Mouse (Mus musculus) CH12.LX (cell line): Measurements from ENCODE around the gene Tmc4. TPM values are rescaled to one million over a fixed set of nuclear protein-coding genes. Genes with fewer than 3 reads are reported as not detected.
"Not testable (repeated sequence)": the region's sequence is repeated elsewhere in the genome, so short reads cannot be mapped to it uniquely, and the experiment has no call there.

Source experiments
- DNase-seq: peaks from one replicate; pipeline ENCODE4 v3.0.0-alpha.2; 2013; ENCODE audit errors: extremely low read depth
- H3K27ac ChIP-seq: 2 replicates; pipeline ENCODE4 v1.5.1; 2012; ENCODE audit warnings: low read depth, mild to moderate bottlenecking, control low read depth, moderate library complexity; ENCODE audit not compliant: insufficient read depth
- H3K27me3 ChIP-seq: replicated peaks from 2 replicates; pipeline ENCODE3; 2012; ENCODE audit warnings: inconsistent platforms
- H3K36me3 ChIP-seq, 2 experiments: replicated peaks in 1 of 2; 2 replicates each; pipeline versions ENCODE3 to v1.6.1; 2012; ENCODE audit warnings: inconsistent platforms in 1 of 2, low read length in 1 of 2, mild to moderate bottlenecking in 1 of 2, mixed read lengths in 1 of 2, moderate library complexity in 1 of 2; ENCODE audit not compliant: control insufficient read depth in 1 of 2, insufficient read depth in 1 of 2
- H3K4me1 ChIP-seq, 2 experiments: 2 replicates each; pipeline ENCODE4 v1.6.1; 2012; ENCODE audit warnings: inconsistent platforms in 1 of 2, moderate library complexity in 1 of 2; ENCODE audit not compliant: insufficient read depth in 2 of 2, control insufficient read depth in 1 of 2
- H3K4me2 ChIP-seq: 2 replicates; pipeline ENCODE4 v1.6.1; 2012; ENCODE audit warnings: low read depth, mild to moderate bottlenecking, control low read depth; ENCODE audit not compliant: poor library complexity, insufficient read depth, severe bottlenecking
- H3K4me3 ChIP-seq, 3 experiments: fragments of 150-350 bp in 1 of 3; sonication (generic) in 1 of 3; replicated peaks in 1 of 3; 2 replicates each; pipeline versions ENCODE3 to v1.5.1; 2011 to 2012; ENCODE audit warnings: low read depth in 2 of 3, low read length in 2 of 3, mild to moderate bottlenecking in 2 of 3, moderate library complexity in 2 of 3, control low read depth in 1 of 3, improper control_type of control experiment in 1 of 3, inconsistent platforms in 1 of 3, mixed read lengths in 1 of 3; ENCODE audit not compliant: poor library complexity in 1 of 3
- H3K79me2 ChIP-seq: replicated peaks from 2 replicates; pipeline ENCODE4 v1.6.1; 2012; ENCODE audit warnings: mild to moderate bottlenecking, moderate library complexity; ENCODE audit not compliant: control insufficient read depth, poor library complexity, insufficient read depth, severe bottlenecking; ENCODE audit errors: extremely low read depth
- H3K9ac ChIP-seq: 2 replicates; pipeline ENCODE4 v1.6.1; 2012; ENCODE audit warnings: low read depth, mild to moderate bottlenecking, control low read depth, moderate library complexity; ENCODE audit not compliant: insufficient read depth
- H3K9me3 ChIP-seq: replicated peaks from 2 replicates; pipeline ENCODE3; 2012; ENCODE audit warnings: low read length, inconsistent platforms, mixed read lengths
- CHD2 ChIP-seq: IDR thresholded peaks from 2 replicates; pipeline ENCODE4 v1.6.1; 2011; ENCODE audit warnings: low read length, improper control_type of control experiment
- MAX ChIP-seq: IDR thresholded peaks from 2 replicates; pipeline ENCODE4 v1.6.1; 2011; ENCODE audit warnings: low read length, improper control_type of control experiment
- MXI1 ChIP-seq: IDR thresholded peaks from 2 replicates; pipeline ENCODE4 v1.6.1; 2011; ENCODE audit warnings: mild to moderate bottlenecking, low read depth, low read length, improper control_type of control experiment
- MYC ChIP-seq: IDR thresholded peaks from 2 replicates; pipeline ENCODE4 v1.6.1; 2011; ENCODE audit warnings: low read depth, mild to moderate bottlenecking, improper control_type of control experiment, low read length
- NELFE ChIP-seq: IDR thresholded peaks from 2 replicates; pipeline ENCODE4 v1.6.1; 2011; ENCODE audit warnings: low read depth, low read length, improper control_type of control experiment
- NRF1 ChIP-seq: IDR thresholded peaks from 2 replicates; pipeline ENCODE4 v1.6.1; 2014; ENCODE audit warnings: low read depth, mild to moderate bottlenecking, inconsistent platforms, low read length, improper control_type of control experiment, moderate library complexity
- POLR2A ChIP-seq: IDR thresholded peaks from 2 replicates; pipeline ENCODE4 v1.6.1; 2011; ENCODE audit warnings: low read depth, mild to moderate bottlenecking, improper control_type of control experiment, low read length
- POLR2AphosphoS2 ChIP-seq: IDR thresholded peaks from 2 replicates; pipeline ENCODE4 v1.6.1; 2011; ENCODE audit warnings: low read depth, low read length, improper control_type of control experiment
- SIN3A ChIP-seq: IDR thresholded peaks from 2 replicates; pipeline ENCODE4 v1.6.1; 2012; ENCODE audit warnings: low read length, improper control_type of control experiment, inconsistent platforms
- ZMIZ1 ChIP-seq: IDR thresholded peaks from 2 replicates; pipeline ENCODE4 v1.6.1; 2012; ENCODE audit warnings: low read depth, mild to moderate bottlenecking, inconsistent platforms, low read length, improper control_type of control experiment
- ZNF384 ChIP-seq: IDR thresholded peaks from 2 replicates; pipeline ENCODE4 v1.6.1; 2012; ENCODE audit warnings: low read depth, low read length, improper control_type of control experiment, inconsistent platforms
- dilution Hi-C: fragments of 300-500 bp; cut with MboI; formaldehyde crosslinking; loops from 2 replicates; pipeline ENCODE4 v1.14.3; 2020; ENCODE audit warnings: low sequenced_read_pairs; ENCODE audit not compliant: extremely low pct_unique_long_range_greater_than_20kb, extremely low pct_ligation_motif_present
- in situ Hi-C: fragments of 300-500 bp; cut with MboI; formaldehyde crosslinking; loops from 3 replicates; pipeline ENCODE4 v1.14.3; 2019; ENCODE audit warnings: low sequenced_read_pairs, low pct_ligation_motif_present, low pct_unique_long_range_greater_than_20kb, mixed read lengths
- polyA plus RNA-seq: library from polyadenylated mRNA; unstranded; fragments of >175 nt; gene quantifications from 2 replicates; pipeline ENCODE4 v1.2.1, GENCODE M21; 2012; ENCODE audit warnings: low read depth; ENCODE audit not compliant: insufficient read length
- total RNA-seq, 2 experiments: library from RNA; depleted of rRNA; stranded (reverse); fragments of 300-350 nt in 1 of 2; fragments of >200 nt in 1 of 2; gene quantifications; 2 replicates each; pipeline ENCODE4 v1.2.3; 2012 to 2014

Tmc4 gene
- total and polyA plus RNA-seq, 3 experiments: 0.56 to 4.6 (median 1.8) TPM

DNA sequence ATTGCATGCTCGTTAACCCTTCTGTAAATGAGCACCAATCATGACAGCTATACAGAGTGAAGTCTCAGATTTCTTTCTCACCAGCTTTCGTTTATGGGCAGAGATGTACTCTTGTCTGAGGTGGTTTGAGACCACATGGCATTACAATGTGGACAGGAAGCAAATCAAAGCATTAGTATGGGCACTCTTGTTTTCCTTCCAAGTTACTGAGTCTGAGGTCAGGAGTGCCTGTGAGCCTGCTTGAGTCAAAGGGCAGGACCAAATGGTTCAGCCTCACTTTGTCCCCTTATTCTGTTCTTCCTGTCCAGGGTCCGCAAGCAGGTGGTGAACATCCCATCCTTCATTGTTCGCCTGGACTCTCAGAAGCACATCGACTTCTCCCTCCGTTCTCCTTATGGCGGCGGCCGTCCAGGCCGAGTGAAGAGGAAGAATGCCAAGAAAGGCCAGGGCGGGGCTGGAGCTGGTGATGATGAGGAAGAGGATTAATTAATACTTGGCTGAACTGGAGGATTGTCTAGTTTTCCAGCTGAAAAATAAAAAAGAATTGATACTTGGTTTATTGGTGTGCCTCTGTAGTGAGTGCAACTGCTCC, 29.1 kb upstream of the Tmc4 start:
- TF ChIP-seq MAX (peak; percentile 64; the same call in 1 of the 2 replicates), MYC (peak; percentile 82), NRF1 (no peak), ZMIZ1 (peak; percentile 9; the same call in 1 of the 2 replicates), SIN3A (peak; percentile 37), ZNF384 (no peak), MXI1 (peak; percentile 46; the same call in 1 of the 2 replicates), POLR2AphosphoS2 (peak; percentile 81; the same call in 1 of the 2 replicates)
- peak overlapping the region; percentile 49 for H3K27ac ChIP-seq
- H3K4me3 ChIP-seq: peak overlapping the region; percentile 39 to 98 (median 86)
- no peaks in the 10 kb centered on the region for H3K9me3 ChIP-seq
- in situ Hi-C loops: no loop called here
- dilution Hi-C loops: no loop called here
- H3K4me1 ChIP-seq: peaks cover 2 to 34% of the 10 kb centered on the region in 2 experiments; a peak in 3 of 4 replicates
- peak overlapping the region; percentile 69 for H3K4me2 ChIP-seq
- peak; percentile 25 for DNase-seq
- H3K79me2 ChIP-seq: peaks cover 30% of the 10 kb centered on the region
- H3K27me3 ChIP-seq: no peaks in the 10 kb centered on the region
- peak overlapping the region; percentile 89; the same call in 1 of the 2 replicates for H3K9ac ChIP-seq
- peaks cover 33 to 37% of the 10 kb centered on the region in 2 experiments for H3K36me3 ChIP-seq

GRCm38 (mm10) chr7:3705911-3706310, 28.6 kb upstream of the Tmc4 start:
- peak overlapping the region; percentile 14 for H3K27ac ChIP-seq
- peaks cover 30% of the 10 kb centered on the region for H3K79me2 ChIP-seq
- dilution Hi-C loops (no loop called here), in situ Hi-C loops (no loop called here)
- H3K4me1 ChIP-seq: peaks cover 2 to 34% of the 10 kb centered on the region in 2 experiments; a peak in 3 of 4 replicates
- H3K36me3 ChIP-seq: peaks cover 38 to 43% of the 10 kb centered on the region in 2 experiments
- no peaks in the 10 kb centered on the region for H3K27me3 ChIP-seq
- H3K4me2 ChIP-seq: peak overlapping the region; percentile 69
- TF ChIP-seq NRF1 (no peak), POLR2AphosphoS2 (peak; percentile 21; the same call in 1 of the 2 replicates), NELFE (no peak)
- peak overlapping the region; percentile 89 for H3K9ac ChIP-seq
- peak overlapping the region; percentile 39 to 98 (median 86) for H3K4me3 ChIP-seq
- H3K9me3 ChIP-seq: no peaks in the 10 kb centered on the region
- DNase-seq: peak; percentile 16

- Histone ChIP-seq H3K4me3 (peak overlapping the region; percentile 68 to 98 (median 86)), H3K79me2 (peaks cover 30% of the 10 kb centered on the region), H3K4me1 (peaks cover 2 to 31% of the 10 kb centered on the region in 2 experiments; a peak in 3 of 4 replicates), H3K4me2 (peak overlapping the region; percentile 69), H3K27ac (peak overlapping the region; percentile 28; the same call in 1 of the 2 replicates), H3K9ac (peak overlapping the region; percentile 89), H3K36me3 (peaks cover 40 to 42% of the 10 kb centered on the region in 2 experiments)
- H3K27me3 ChIP-seq, H3K9me3 ChIP-seq, dilution Hi-C loops, in situ Hi-C loops: not testable (repeated sequence)
- peak; percentile 39 for DNase-seq
- TF ChIP-seq CHD2 (0 out of 2 replicates have a peak, but pooled peaks have one; percentile 7), POLR2A (peak; percentile 46; the same call in 1 of the 2 replicates)
Observed at GRCm38 (mm10) chr7:3705461-3705860, 28.1 kb upstream of the Tmc4 start.
